In the genomic region with DNA sequence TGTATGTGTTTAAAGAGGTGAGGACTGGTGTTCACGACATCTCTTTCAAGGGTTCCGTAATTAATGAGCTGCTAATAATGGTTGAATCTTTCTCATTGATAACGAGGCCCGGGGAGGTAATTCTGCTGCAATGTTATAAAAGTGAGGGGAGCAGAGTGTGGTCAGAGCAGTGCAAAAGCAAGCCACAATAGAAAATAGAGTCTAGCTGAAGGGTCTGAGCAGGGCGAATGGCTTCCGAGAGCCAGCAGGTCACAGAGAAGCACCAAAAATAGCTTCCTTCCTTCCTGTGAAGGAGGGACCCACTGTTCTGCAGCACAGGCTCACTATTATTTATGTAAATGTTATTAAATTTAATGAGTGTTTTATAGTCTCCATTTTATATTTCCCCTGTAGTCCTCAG, we compare ENCODE assay signal across 33 mouse cellular contexts.
"Had no signal": no experiment of that assay in that cellular context is flagged by ENCODE, and none has a peak within 500 bp of the region (broad histone marks: within the 10 kb centered on the region; RNA-seq: fewer than 3 reads in every experiment).

No protein-coding gene starts in this region.

- H3K27me3 ChIP-seq: heart, embryonic 12.5 days; heart, embryonic 13.5 days; heart, embryonic 15.5 days; hindbrain, embryonic 12.5 days; hindbrain, embryonic 13.5 days; hindbrain, embryonic 15.5 days; intestine, embryonic 15.5 days; kidney, embryonic 15.5 days had no signal

- H3K4me3 ChIP-seq: heart, adult 2 months; heart, embryonic 10.5 days; heart, embryonic 12.5 days; heart, embryonic 13.5 days; heart, embryonic 15.5 days; hindbrain, embryonic 10.5 days; hindbrain, embryonic 12.5 days; hindbrain, embryonic 13.5 days; hindbrain, embryonic 15.5 days; intestine, embryonic 15.5 days; kidney, embryonic 15.5 days; layer of hippocampus, adult 2 months had no signal

- H3K9ac ChIP-seq: heart, embryonic 12.5 days; heart, embryonic 13.5 days; heart, embryonic 15.5 days; hindbrain, embryonic 12.5 days; hindbrain, embryonic 13.5 days; hindbrain, embryonic 14.5 days; hindbrain, embryonic 15.5 days; intestine, embryonic 15.5 days; kidney, embryonic 15.5 days had no signal

- DNase-seq: heart, adult 2 months; heart, postnatal 10 days; heart, postnatal 14 days; heart, postnatal 36 days; heart, postnatal 4 days; kidney, adult 11 months; kidney, adult 18-20 months; kidney, adult 2 months; kidney, adult 8-10 months; kidney, adult 9 months; kidney, postnatal 14 days; kidney, postnatal 25 days; kidney, postnatal 36 days; kidney, postnatal 4 days; layer of hippocampus, adult 9-11 months; layer of hippocampus, postnatal 36 days had no signal

- H3K4me2 ChIP-seq: heart, embryonic 12.5 days; heart, embryonic 13.5 days; heart, embryonic 15.5 days; hindbrain, embryonic 12.5 days; hindbrain, embryonic 13.5 days; hindbrain, embryonic 14.5 days; hindbrain, embryonic 15.5 days; intestine, embryonic 15.5 days; kidney, embryonic 15.5 days had no signal

- H3K9me3 ChIP-seq: heart, embryonic 10.5 days; heart, embryonic 13.5 days; heart, embryonic 15.5 days; hindbrain, embryonic 10.5 days; hindbrain, embryonic 12.5 days; hindbrain, embryonic 13.5 days; hindbrain, embryonic 15.5 days; intestine, embryonic 15.5 days; kidney, embryonic 15.5 days had no signal

- H3K36me3 ChIP-seq: heart, embryonic 10.5 days; heart, embryonic 12.5 days; heart, embryonic 13.5 days; heart, embryonic 15.5 days; hindbrain, embryonic 10.5 days; hindbrain, embryonic 12.5 days; hindbrain, embryonic 13.5 days; hindbrain, embryonic 15.5 days; intestine, embryonic 15.5 days; kidney, embryonic 15.5 days had no signal

- H3K27ac ChIP-seq: heart, adult 2 months; heart, embryonic 10.5 days; heart, embryonic 13.5 days; heart, embryonic 15.5 days; hindbrain, embryonic 10.5 days; hindbrain, embryonic 12.5 days; hindbrain, embryonic 13.5 days; hindbrain, embryonic 14.5 days; hindbrain, embryonic 15.5 days; hindbrain, postnatal 0 days; intestine, embryonic 15.5 days; kidney, embryonic 15.5 days; layer of hippocampus, adult 2 months had no signal

- H3K4me1 ChIP-seq: heart, embryonic 10.5 days; heart, embryonic 12.5 days; heart, embryonic 15.5 days; hindbrain, embryonic 10.5 days; hindbrain, embryonic 12.5 days; hindbrain, embryonic 13.5 days; hindbrain, embryonic 15.5 days had no signal

- ATAC-seq: hindbrain, embryonic 16.5 days; hindbrain, postnatal 0 days; inflammation-experienced regulatory T-cells, adult 6 months; intestine, embryonic 15.5 days; intestine, embryonic 16.5 days; intestine, postnatal 0 days had no signal
